9 mouse cellular contexts compared by ENCODE assay signal in the genomic region with DNA sequence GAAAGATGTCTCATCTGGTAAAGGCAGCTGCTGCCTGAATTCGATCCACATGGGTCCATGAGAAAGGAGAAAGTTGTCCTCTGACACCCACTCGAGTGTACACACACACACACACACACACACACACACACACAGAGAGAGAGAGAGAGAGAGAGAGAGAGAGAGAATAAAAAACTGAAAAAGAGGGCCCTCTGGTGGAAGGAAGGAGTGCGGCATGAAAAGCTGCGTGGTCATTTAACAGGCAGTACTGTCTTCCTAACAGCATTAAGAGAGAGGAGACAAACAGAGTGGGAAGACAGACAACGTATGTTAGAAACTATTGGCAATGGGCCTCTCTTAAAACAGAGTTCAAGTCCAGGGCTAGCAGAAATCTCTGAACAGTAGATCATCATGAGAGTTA. TPM values are rescaled to one million over a fixed set of nuclear protein-coding genes. Genes with fewer than 3 reads are reported as not detected.
DNase-seq lines count a peak whose midpoint lies in the region; ATAC-seq and TF ChIP-seq lines count a peak whose summit lies in the region.
"Had no signal": no experiment of that assay in that cellular context is flagged by ENCODE, and none has a peak within 500 bp of the region (broad histone marks: within the 10 kb centered on the region; RNA-seq: fewer than 3 reads in every experiment).

No protein-coding gene starts in this region.

- peaks cover 3% of the 10 kb centered on the region; the same call in 1 of the 2 replicates for H3K36me3 ChIP-seq in intestine, postnatal 0 days (ENCODE audit: control insufficient read depth, insufficient read depth)
- H3K36me3 ChIP-seq in intestine, embryonic 15.5 days, result no peaks in the 10 kb centered on the region

- H3K9me3 ChIP-seq in intestine, postnatal 0 days (ENCODE audit: control insufficient read depth), result no peaks in the 10 kb centered on the region
- no peaks in the 10 kb centered on the region for H3K9me3 ChIP-seq in intestine, embryonic 15.5 days
- H3K9me3 ChIP-seq: hindbrain, embryonic 15.5 days had no signal

- no peak for ATAC-seq in intestine, postnatal 0 days
- ATAC-seq in intestine, embryonic 15.5 days, result no peak

- TF ChIP-seq POLR2A in cerebellum, adult 2 months (IDR thresholded peaks at IDR 0.05; ENCODE audit: borderline replicate concordance, insufficient read depth, low read length), result no peak

- H3K9ac ChIP-seq in intestine, postnatal 0 days (ENCODE audit: low read depth, low read length), result no peak overlapping the region
- H3K9ac ChIP-seq in intestine, embryonic 15.5 days, result no peak overlapping the region
- H3K9ac ChIP-seq: hindbrain, embryonic 15.5 days had no signal

- peak; percentile 67 for TF ChIP-seq CTCF in intestine, postnatal 0 days (IDR thresholded peaks at IDR 0.05; ENCODE audit: low read depth)
- TF ChIP-seq CTCF in cerebellum, adult 2 months (IDR thresholded peaks at IDR 0.05; ENCODE audit: borderline replicate concordance, insufficient read depth, low read depth, low read length), result no peak

- DNase-seq in CD4-positive helper T cell, adult 2 months (ENCODE audit: low read depth, low spot score), result peak; percentile 57
- peak; percentile 58 for DNase-seq in ZHBTc4 (ENCODE audit: low read depth, low spot score)
- peak; percentile 26 to 58 for DNase-seq in lung, postnatal 4 days
- no peak for DNase-seq in ovary, postnatal 36 days (ENCODE audit: low spot score)
- DNase-seq in cerebellum, adult 2 months, result no peak
- DNase-seq in urinary bladder, postnatal 36 days (ENCODE audit: low spot score in 2 of 2), result no peak

- H3K27ac ChIP-seq in intestine, postnatal 0 days (ENCODE audit: low read depth, low read length), result no peak overlapping the region
- no peak overlapping the region for H3K27ac ChIP-seq in intestine, embryonic 15.5 days
- no peak overlapping the region for H3K27ac ChIP-seq in cerebellum, adult 2 months (ENCODE audit: insufficient read depth, low read length)
- H3K27ac ChIP-seq: hindbrain, embryonic 15.5 days had no signal

- no peaks in the 10 kb centered on the region for H3K27me3 ChIP-seq in intestine, postnatal 0 days (replicated peaks; ENCODE audit: control insufficient read depth, insufficient read depth, low read length)
- H3K27me3 ChIP-seq in intestine, embryonic 15.5 days (replicated peaks), result no peaks in the 10 kb centered on the region
- H3K27me3 ChIP-seq in cerebellum, adult 2 months (ENCODE audit: control insufficient read depth, insufficient read depth, low read length), result no peaks in the 10 kb centered on the region
- H3K27me3 ChIP-seq: hindbrain, embryonic 15.5 days had no signal

- no peak overlapping the region for H3K4me3 ChIP-seq in intestine, postnatal 0 days (ENCODE audit: low read depth, low read length)
- H3K4me3 ChIP-seq in intestine, embryonic 15.5 days (replicated peaks), result no peak overlapping the region
- H3K4me3 ChIP-seq in cerebellum, adult 2 months (replicated peaks; ENCODE audit: insufficient read depth, low read depth, low read length), result no peak overlapping the region
- H3K4me3 ChIP-seq: hindbrain, embryonic 15.5 days had no signal

- 57% methylated on average over 5 of the region's 5 CpGs for WGBS in intestine, postnatal 0 days
- WGBS in intestine, embryonic 15.5 days, result 61% methylated on average over 5 of the region's 5 CpGs
- 52% methylated on average over 5 of the region's 5 CpGs for WGBS in cerebellum, adult 2 months

- no peaks in the 10 kb centered on the region for H3K4me1 ChIP-seq in intestine, postnatal 0 days (replicated peaks; ENCODE audit: control insufficient read depth, insufficient read depth, low read length)
- H3K4me1 ChIP-seq in intestine, embryonic 15.5 days (replicated peaks), result no peaks in the 10 kb centered on the region
- H3K4me1 ChIP-seq in cerebellum, adult 2 months (ENCODE audit: control insufficient read depth, insufficient read depth, low read length), result no peaks in the 10 kb centered on the region
- H3K4me1 ChIP-seq: hindbrain, embryonic 15.5 days had no signal

- H3K4me2 ChIP-seq in intestine, postnatal 0 days (replicated peaks; ENCODE audit: low read depth), result no peak overlapping the region
- no peak overlapping the region for H3K4me2 ChIP-seq in intestine, embryonic 15.5 days (replicated peaks)
- H3K4me2 ChIP-seq: hindbrain, embryonic 15.5 days had no signal

RNA-seq across cellular contexts. Expression of a gene that starts 8.9 kb away (rescaled TPM):
- 12.3 and 13.4 TPM in 2 replicates for polyA plus RNA-seq in intestine, postnatal 0 days (2015; fragmentation: Nextera tagmentation; extraction: Ambion mirVana)
- 22.5 and 23.9 TPM in 2 replicates for polyA plus RNA-seq in intestine, embryonic 15.5 days (2015; fragmentation: Nextera tagmentation; extraction: Ambion mirVana)
- polyA plus RNA-seq in cerebellum, adult 2 months (2012; rRNA removed), result 23.3 and 23.7 TPM in 2 replicates

RNA-seq across cellular contexts. Expression of a gene that starts 14.5 kb away (rescaled TPM):
- polyA plus RNA-seq in intestine, postnatal 0 days (2015; fragmentation: Nextera tagmentation; extraction: Ambion mirVana), result 6.5 and 7.5 TPM in 2 replicates
- 9.5 and 12.8 TPM in 2 replicates for polyA plus RNA-seq in intestine, embryonic 15.5 days (2015; fragmentation: Nextera tagmentation; extraction: Ambion mirVana)
- polyA plus RNA-seq in cerebellum, adult 2 months (2012; rRNA removed), result 4.6 and 4.9 TPM in 2 replicates

Comparison
In these comparisons a context has a peak if more than half of its experiments do, and no peak if none do; other contexts are left out.
1. DNase-seq: peak in CD4-positive helper T cell, adult 2 months (single experiment), ZHBTc4 (single experiment) and lung, postnatal 4 days (2 of 2); none in ovary, postnatal 36 days (single experiment), cerebellum, adult 2 months (0 of 2) and urinary bladder, postnatal 36 days (0 of 2).